Mouse (Mus musculus) T-cell, adult 2 months (primary cell): ENCODE measurements around the gene Pacs1.
"Not testable (repeated sequence)": the region's sequence is repeated elsewhere in the genome, so short reads cannot be mapped to it uniquely, and the experiment has no call there.

Source experiments
- DNase-seq: peaks from one replicate; pipeline ENCODE4 v3.0.0; 2022; ENCODE audit warnings: low spot score

Gene Pacs1

DNA sequence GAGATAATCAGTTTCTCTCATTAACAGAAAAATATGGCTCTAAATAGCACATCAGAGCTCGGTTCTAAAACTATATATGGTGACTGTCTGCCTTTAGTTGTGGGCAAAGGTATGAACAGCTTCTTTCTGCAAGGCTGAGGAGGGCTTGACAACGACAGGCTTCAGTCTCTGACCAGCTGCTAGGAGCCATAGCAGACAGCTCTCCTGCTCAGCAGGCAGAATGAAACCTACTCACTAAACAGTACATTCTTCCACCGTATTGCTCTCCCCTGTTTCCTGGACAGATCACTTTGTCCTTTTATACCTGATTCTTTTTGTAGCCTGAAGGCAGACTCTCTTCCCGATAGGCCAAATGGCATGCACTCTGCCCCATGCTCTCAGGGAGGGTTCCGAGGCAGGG lies 121.2 kb downstream of the Pacs1 start:
- no peak for DNase-seq

- peak; percentile 44 for DNase-seq
These were observed 121.6 kb downstream of the Pacs1 start for GRCm38 (mm10) chr19:5151331-5151730.

DNA sequence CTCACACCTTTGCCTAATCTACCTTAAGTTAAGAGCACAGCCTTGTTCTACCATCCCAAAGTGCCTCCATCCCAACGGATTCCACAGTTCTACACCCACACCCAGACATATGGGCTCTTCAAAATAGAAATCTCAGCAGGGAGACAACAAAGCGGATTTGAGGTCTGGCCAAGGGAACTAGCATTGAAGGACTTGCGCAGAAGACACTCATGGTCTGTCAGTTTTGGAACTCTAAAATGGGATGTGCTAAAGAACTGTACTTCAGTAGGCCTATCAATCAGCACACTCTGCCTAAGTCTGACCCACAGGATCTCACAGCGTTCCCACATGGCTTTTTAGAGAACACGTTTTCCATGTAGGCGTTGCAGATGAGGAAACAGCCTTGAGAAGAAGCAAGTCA lies 122.6 kb downstream of the Pacs1 start:
- no peak for DNase-seq

DNA sequence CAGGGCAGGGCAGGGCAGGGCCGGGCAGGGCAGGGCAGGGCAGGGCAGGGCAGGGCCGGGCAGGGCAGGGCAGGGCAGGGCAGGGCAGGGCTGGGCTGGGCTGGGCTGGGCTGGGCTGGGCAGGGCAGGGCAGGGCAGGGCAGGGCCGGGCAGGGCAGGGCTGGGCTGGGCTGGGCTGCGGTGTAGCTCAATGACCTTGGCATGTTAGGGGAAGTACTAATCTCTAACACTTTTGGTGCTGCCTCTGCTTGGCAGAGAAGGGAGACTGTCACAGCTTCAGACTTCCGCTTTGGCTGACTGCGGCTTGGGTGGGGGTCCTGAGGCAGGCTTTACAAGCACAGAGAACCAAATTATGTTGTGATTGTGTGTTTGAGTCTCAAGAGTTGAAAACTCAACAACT lies 123.9 kb downstream of the Pacs1 start:
- not testable (repeated sequence) for DNase-seq

DNA sequence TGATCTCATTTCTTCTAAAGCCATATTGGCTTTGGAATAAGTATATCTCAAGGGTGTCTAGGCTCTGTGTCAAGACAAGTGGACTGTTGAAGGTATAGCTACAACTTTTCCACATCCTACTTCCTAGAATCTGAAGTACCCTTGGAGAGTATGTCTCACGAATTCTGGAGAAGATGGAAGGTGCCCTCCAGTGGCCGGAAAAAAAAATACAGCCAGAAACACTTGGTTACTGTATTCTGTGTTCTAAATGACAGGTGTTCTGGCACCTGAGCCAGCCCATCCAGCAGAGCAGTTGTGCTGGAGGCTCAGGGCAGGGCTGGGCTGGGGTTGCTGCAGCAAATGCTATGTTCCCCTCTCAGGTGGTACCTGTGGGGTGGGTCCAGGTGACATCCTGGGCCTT lies 133.3 kb downstream of the Pacs1 start:
- DNase-seq, result peak; percentile 29

- DNase-seq, result no peak
These were observed 141.7 kb downstream of the Pacs1 start for GRCm38 (mm10) chr19:5131237-5131636.

- no peak for DNase-seq
These were observed 143.1 kb downstream of the Pacs1 start for GRCm38 (mm10) chr19:5129770-5130169.

GRCm38 (mm10) chr19:5124055-5124614 lies 148.8 kb downstream of the Pacs1 start:
- no peak for DNase-seq

DNA sequence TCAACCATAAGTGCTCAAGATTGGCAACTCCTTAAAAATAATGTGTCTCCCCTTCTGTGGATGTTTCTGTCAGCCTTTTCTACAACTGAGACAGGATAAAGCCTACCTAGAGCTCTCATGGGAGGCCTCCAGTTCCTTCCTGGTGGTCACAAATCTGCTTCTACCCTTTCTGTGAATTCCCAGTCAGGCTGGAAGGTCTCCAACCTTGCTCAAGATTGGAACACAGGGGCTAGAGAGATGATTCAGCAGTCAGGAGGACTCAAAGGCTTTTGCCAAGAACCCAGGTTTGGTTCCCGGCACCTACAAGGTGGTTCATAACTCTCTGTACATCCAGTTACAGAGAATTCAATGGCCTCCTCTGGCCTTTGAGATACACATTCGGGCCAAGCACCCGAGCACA lies 149.7 kb downstream of the Pacs1 start:
- no peak for DNase-seq

- no peak for DNase-seq
These were observed 150.4 kb downstream of the Pacs1 start for GRCm38 (mm10) chr19:5122492-5122891.

- no peak for DNase-seq
These were observed 154.6 kb downstream of the Pacs1 start, which contains the start of gene Klc2 for GRCm38 (mm10) chr19:5118384-5118698. Gene Klc2, minus strand, starts transcription at chr19:5118560.

- peak; percentile 66 for DNase-seq
These were observed 155.2 kb downstream of the Pacs1 start for GRCm38 (mm10) chr19:5117494-5118383.

GRCm38 (mm10) chr19:5113783-5114182 lies 159.1 kb downstream of the Pacs1 start:
- no peak for DNase-seq

GRCm38 (mm10) chr19:5109659-5110453 lies 163.1 kb downstream of the Pacs1 start:
- peak; percentile 26 for DNase-seq

DNA sequence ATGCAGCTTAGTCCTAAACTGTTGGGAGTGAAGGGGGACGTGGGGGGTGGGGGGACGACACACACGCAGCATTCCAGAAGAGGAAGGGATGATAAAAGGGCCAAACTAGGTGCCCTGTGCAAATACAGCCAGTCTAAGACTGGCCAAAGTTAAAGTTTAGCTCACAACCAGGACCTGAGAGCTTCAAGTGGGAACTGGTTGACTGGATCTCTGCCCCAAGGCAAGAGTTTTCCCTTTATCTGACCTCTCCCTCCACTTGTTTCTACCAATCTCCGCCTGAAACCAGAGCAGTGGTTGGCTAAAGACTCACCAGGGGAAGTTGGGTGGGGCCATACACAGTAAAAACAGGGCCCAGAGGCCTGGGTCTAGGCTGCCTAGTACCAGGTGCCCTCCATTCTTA lies 164.2 kb downstream of the Pacs1 start:
- no peak for DNase-seq

DNA sequence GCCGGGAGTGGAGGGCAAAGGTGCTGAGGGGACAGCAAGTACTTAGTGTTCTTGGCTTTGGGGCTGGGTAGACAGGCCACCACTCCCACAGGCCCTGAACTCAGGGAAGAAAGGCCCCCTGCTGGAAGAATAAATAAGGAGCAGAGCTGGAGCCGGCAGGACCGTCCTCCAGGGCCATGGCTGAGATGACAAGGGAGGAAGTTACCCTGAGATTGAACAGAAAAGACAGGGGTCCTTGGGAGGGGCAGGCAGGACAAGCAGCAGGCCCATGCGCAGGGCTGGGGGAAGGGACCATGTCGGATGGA lies 164.7 kb downstream of the Pacs1 start:
- no peak for DNase-seq

DNA sequence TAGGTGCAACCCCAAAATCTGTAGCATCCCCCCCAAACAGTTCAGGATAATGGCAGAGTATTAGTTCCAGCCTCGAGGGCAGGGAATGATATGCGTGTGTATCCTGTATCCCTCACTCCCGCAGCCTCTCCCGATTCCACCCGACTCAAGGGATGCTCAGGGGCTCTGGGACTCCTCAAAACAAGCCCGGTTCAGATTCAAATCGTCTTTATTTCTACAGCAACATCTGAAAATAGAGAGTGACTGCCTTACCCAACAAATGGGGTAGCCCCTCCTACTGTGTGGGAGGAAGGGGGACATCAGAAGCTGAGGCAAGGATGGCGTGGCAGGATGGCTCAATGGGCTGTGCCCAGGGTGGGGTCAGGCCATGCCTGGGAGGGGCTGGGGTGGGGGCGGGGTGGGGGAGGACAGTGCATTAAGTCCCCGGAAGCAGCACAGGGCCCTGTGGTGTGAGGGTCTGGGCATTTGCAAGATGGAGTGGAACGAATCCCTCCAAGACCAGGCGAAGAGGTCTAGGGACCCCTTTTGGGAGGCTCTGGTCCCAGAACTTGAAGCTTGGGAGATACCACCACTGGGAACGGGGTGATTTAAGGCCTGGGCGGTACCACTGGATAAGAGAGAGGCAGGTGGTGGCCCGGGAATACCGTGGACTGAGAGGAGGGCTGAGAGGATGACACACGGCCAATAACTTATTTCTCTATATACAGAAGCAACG lies 165.2 kb downstream of the Pacs1 start:
- no peak for DNase-seq

- DNase-seq, result peak; percentile 99
These were observed 166.2 kb downstream of the Pacs1 start, which contains the start of gene Rab1b for GRCm38 (mm10) chr19:5106731-5107191. Gene Rab1b, minus strand, starts transcription at chr19:5107072.

- no peak for DNase-seq
These were observed 166.8 kb downstream of the Pacs1 start for GRCm38 (mm10) chr19:5106074-5106473.

DNA sequence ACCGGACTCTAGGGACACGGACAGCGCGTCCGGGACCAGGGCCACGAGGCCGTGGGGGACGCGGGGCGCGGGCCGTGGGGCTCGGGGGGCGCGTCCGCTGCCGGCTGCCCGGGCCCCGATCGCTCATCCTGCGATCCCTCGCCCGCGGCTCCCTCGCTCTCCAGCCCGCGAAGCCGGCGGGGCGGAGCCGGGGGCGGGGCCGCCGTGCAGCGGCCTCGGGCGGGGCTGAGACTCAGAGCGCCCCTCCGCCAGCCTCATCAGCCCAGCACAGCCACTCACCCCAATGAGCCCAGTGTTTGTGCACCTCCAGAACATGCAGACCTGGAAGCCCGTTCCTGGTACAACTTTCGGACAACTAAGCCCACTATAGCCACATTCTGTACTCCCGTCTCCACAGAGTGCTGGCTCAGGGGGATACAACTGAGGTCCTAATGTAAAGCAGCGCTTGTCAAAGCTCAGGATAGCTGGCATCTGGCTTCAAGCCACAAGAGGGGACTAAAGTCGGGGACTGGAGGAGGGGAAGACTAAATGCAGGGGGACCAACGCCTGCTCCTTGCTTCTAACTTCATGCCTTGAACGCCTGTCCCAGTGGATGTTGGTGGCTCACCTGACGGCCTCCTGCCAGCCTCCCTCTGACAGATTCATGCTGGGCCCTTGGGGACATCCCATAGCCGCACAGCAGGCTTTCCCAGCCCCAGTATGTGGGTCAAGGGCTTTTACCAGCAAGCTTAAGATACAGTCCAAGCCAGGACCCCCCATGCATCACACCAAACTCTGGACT lies 174.4 kb downstream of the Pacs1 start, which contains the start of gene Cnih2:
Gene Cnih2 (minus strand): TSS at position 159 of the 781 bp plus-strand sequence.
- peak; percentile 46 for DNase-seq
